Mouse (Mus musculus) forebrain, embryonic 14.5 days (tissue): Measurements from ENCODE around the gene Sh3pxd2a. TPM values are rescaled to one million over a fixed set of nuclear protein-coding genes. Genes with fewer than 3 reads are reported as not detected.

Experiments used
- ATAC-seq: fragments of 200-750 bp; cut with Nextera tagmentation; 2 replicates; pipeline ENCODE4 v1.8.0; 2017; ENCODE audit warnings: mild to moderate bottlenecking, moderate library complexity
- DNase-seq: peaks from one replicate; pipeline ENCODE4 v3.0.0-alpha.2; 2015; ENCODE audit warnings: low spot score
- H3K27ac ChIP-seq: fragments of 300-500 bp; sonication (generic); 2 replicates; pipeline ENCODE4 v1.5.1; 2014; ENCODE audit warnings: low read depth, mild to moderate bottlenecking, control low read depth, low read length, moderate library complexity
- H3K27me3 ChIP-seq: fragments of 300-500 bp; sonication (generic); replicated peaks from 2 replicates; pipeline ENCODE4 v1.6.1; 2014; ENCODE audit warnings: low read length, control low read depth, mixed read lengths; ENCODE audit not compliant: control insufficient read depth, insufficient read depth
- H3K36me3 ChIP-seq: fragments of 300-500 bp; sonication (generic); 2 replicates; pipeline ENCODE4 v1.6.1; 2014; ENCODE audit warnings: low read length, control low read depth; ENCODE audit not compliant: control insufficient read depth, insufficient read depth
- H3K4me1 ChIP-seq: fragments of 300-500 bp; sonication (generic); 2 replicates; pipeline ENCODE4 v1.6.1; 2014; ENCODE audit warnings: antibody characterized with exemption, low read length, control low read depth; ENCODE audit not compliant: control insufficient read depth, insufficient read depth
- H3K4me2 ChIP-seq: fragments of 300-500 bp; sonication (generic); 2 replicates; pipeline ENCODE4 v1.6.1; 2014; ENCODE audit warnings: mild to moderate bottlenecking, control low read depth, low read length
- H3K4me3 ChIP-seq: fragments of 300-500 bp; sonication (generic); 2 replicates; pipeline ENCODE4 v1.5.1; 2014; ENCODE audit warnings: low read depth, low read length, control low read depth
- H3K9ac ChIP-seq: fragments of 300-500 bp; sonication (generic); 2 replicates; pipeline ENCODE4 v1.6.1; 2014; ENCODE audit warnings: mild to moderate bottlenecking, low read length, control low read depth, moderate library complexity
- H3K9me3 ChIP-seq: fragments of 300-500 bp; sonication (generic); replicated peaks from 2 replicates; pipeline ENCODE4 v1.6.1; 2016; ENCODE audit warnings: low read length, control low read depth, mixed read lengths; ENCODE audit not compliant: control insufficient read depth
- WGBS: fragments of 180-500 bp; shearing (Covaris S2); extraction: QIAGEN DNeasy Blood & Tissue Kit; methylation state at CpG from one replicate; pipeline ENCODE4 v1.1.7; 2014; 5-methylcytosine and 5-hydroxymethylcytosine counted together
- polyA plus RNA-seq: library from polyadenylated mRNA; unstranded; fragments of >200 nt; fragmentation: Nextera tagmentation; extraction: Ambion mirVana; gene quantifications from 2 replicates; pipeline ENCODE4 v1.2.1, GENCODE M21; 2014

The Sh3pxd2a gene
- polyA plus RNA-seq, 1 experiment from 2014 or later: 3.4 TPM

- no peaks in the 10 kb centered on the region for H3K9me3 ChIP-seq
- H3K27ac ChIP-seq: no peak overlapping the region
- ATAC-seq: no peak
- H3K27me3 ChIP-seq: peaks cover 28% of the 10 kb centered on the region
- H3K4me1 ChIP-seq: peaks cover 2% of the 10 kb centered on the region; the same call in 1 of the 2 replicates
- no peak for DNase-seq
- H3K9ac ChIP-seq: no peak overlapping the region
- no peak overlapping the region for H3K4me2 ChIP-seq
- no peak overlapping the region for H3K4me3 ChIP-seq
- 87% methylated on average over 6 of the region's 6 CpGs for WGBS
- no peaks in the 10 kb centered on the region for H3K36me3 ChIP-seq
These were observed 118.2 kb downstream of the Sh3pxd2a start for GRCm38 (mm10) chr19:47345851-47346568.

GRCm38 (mm10) chr19:47343422-47343821, 120.8 kb downstream of the Sh3pxd2a start:
- peak overlapping the region; percentile 32 for H3K4me3 ChIP-seq

GRCm38 (mm10) chr19:47339165-47339564, 125.0 kb downstream of the Sh3pxd2a start:
- 1% methylated on average over 17 of the region's 17 CpGs for WGBS
- peaks cover 21% of the 10 kb centered on the region for H3K4me1 ChIP-seq

More at GRCm38 (mm10) chr19:47343422-47343821, 120.8 kb downstream of the Sh3pxd2a start:
- H3K4me1 ChIP-seq: peaks cover 7% of the 10 kb centered on the region; the same call in 1 of the 2 replicates
- under 1% methylated on average over 36 of the region's 39 CpGs for WGBS
- peak overlapping the region; percentile 56 for H3K4me2 ChIP-seq
- peak; percentile 41 for DNase-seq
- H3K27me3 ChIP-seq: peaks cover 28% of the 10 kb centered on the region
- H3K27ac ChIP-seq: no peak overlapping the region
- no peaks in the 10 kb centered on the region for H3K9me3 ChIP-seq
- no peaks in the 10 kb centered on the region for H3K36me3 ChIP-seq
- peak overlapping the region; percentile 48 for H3K9ac ChIP-seq
- peak; percentile 33; the same call in 1 of the 2 replicates for ATAC-seq

GRCm38 (mm10) chr19:47338396-47339164, 125.6 kb downstream of the Sh3pxd2a start:
- Histone ChIP-seq H3K4me2 (peak overlapping the region; percentile 54), H3K27ac (no peak overlapping the region), H3K4me1 (peaks cover 21% of the 10 kb centered on the region), H3K4me3 (peak overlapping the region; percentile 17; the same call in 1 of the 2 replicates), H3K9me3 (no peaks in the 10 kb centered on the region), H3K27me3 (peaks cover 17% of the 10 kb centered on the region; the same call in 1 of the 2 replicates), H3K9ac (peak overlapping the region; percentile 43), H3K36me3 (no peaks in the 10 kb centered on the region)
- 27% methylated on average over 24 of the region's 24 CpGs for WGBS
- ATAC-seq (peak; percentile 62), DNase-seq (no peak)

More at GRCm38 (mm10) chr19:47339165-47339564, 125.0 kb downstream of the Sh3pxd2a start:
- peak overlapping the region; percentile 17; the same call in 1 of the 2 replicates for H3K4me3 ChIP-seq
- peak overlapping the region; percentile 54 for H3K4me2 ChIP-seq
- H3K27ac ChIP-seq: no peak overlapping the region
- peaks cover 23% of the 10 kb centered on the region for H3K27me3 ChIP-seq
- peak overlapping the region; percentile 43; the same call in 1 of the 2 replicates for H3K9ac ChIP-seq
- no peaks in the 10 kb centered on the region for H3K9me3 ChIP-seq
- DNase-seq (peak; percentile 88), ATAC-seq (no peak)
- no peaks in the 10 kb centered on the region for H3K36me3 ChIP-seq

GRCm38 (mm10) chr19:47337743-47338142, 126.5 kb downstream of the Sh3pxd2a start:
- peak; percentile 80 for ATAC-seq
- peak overlapping the region; percentile 54 for H3K4me2 ChIP-seq
- H3K27me3 ChIP-seq: peaks cover 10% of the 10 kb centered on the region; the same call in 1 of the 2 replicates
- H3K27ac ChIP-seq: no peak overlapping the region
- peak overlapping the region; percentile 2; the same call in 1 of the 2 replicates for H3K9ac ChIP-seq
- H3K4me3 ChIP-seq: no peak overlapping the region
- H3K36me3 ChIP-seq: no peaks in the 10 kb centered on the region
- WGBS: 17% methylated on average over 12 of the region's 12 CpGs
- H3K9me3 ChIP-seq: no peaks in the 10 kb centered on the region
- H3K4me1 ChIP-seq: peaks cover 18% of the 10 kb centered on the region
- DNase-seq: peak; percentile 96

- H3K27ac ChIP-seq: no peak overlapping the region
- H3K36me3 ChIP-seq: no peaks in the 10 kb centered on the region
- no peak overlapping the region for H3K4me2 ChIP-seq
- H3K27me3 ChIP-seq: peaks cover 5% of the 10 kb centered on the region; the same call in 1 of the 2 replicates
- DNase-seq (no peak), ATAC-seq (no peak; the same call in 1 of the 2 replicates)
- H3K9me3 ChIP-seq: no peaks in the 10 kb centered on the region
- H3K4me3 ChIP-seq: no peak overlapping the region
- no peak overlapping the region for H3K9ac ChIP-seq
- WGBS: 76% methylated on average over 7 of the region's 7 CpGs
- H3K4me1 ChIP-seq: peaks cover 18% of the 10 kb centered on the region
These were observed 127.0 kb downstream of the Sh3pxd2a start for GRCm38 (mm10) chr19:47337191-47337590.

GRCm38 (mm10) chr19:47335262-47335661, 128.9 kb downstream of the Sh3pxd2a start:
- Histone ChIP-seq H3K9ac (no peak overlapping the region), H3K4me1 (peaks cover 23% of the 10 kb centered on the region), H3K27ac (no peak overlapping the region; the same call in 1 of the 2 replicates)

GRCm38 (mm10) chr19:47334713-47335112, 129.5 kb downstream of the Sh3pxd2a start:
- ATAC-seq: no peak
- H3K36me3 ChIP-seq: no peaks in the 10 kb centered on the region

More at GRCm38 (mm10) chr19:47335262-47335661, 128.9 kb downstream of the Sh3pxd2a start:
- 66% methylated on average over 6 of the region's 6 CpGs for WGBS
- no peaks in the 10 kb centered on the region for H3K27me3 ChIP-seq
- H3K36me3 ChIP-seq: no peaks in the 10 kb centered on the region
- H3K4me2 ChIP-seq: no peak overlapping the region
- no peak for DNase-seq
- H3K4me3 ChIP-seq: no peak overlapping the region
- ATAC-seq: no peak
- no peaks in the 10 kb centered on the region for H3K9me3 ChIP-seq

More at GRCm38 (mm10) chr19:47334713-47335112, 129.5 kb downstream of the Sh3pxd2a start:
- Histone ChIP-seq H3K4me2 (no peak overlapping the region), H3K9ac (no peak overlapping the region; the same call in 1 of the 2 replicates), H3K27ac (no peak overlapping the region), H3K9me3 (no peaks in the 10 kb centered on the region), H3K4me1 (peaks cover 23% of the 10 kb centered on the region), H3K27me3 (no peaks in the 10 kb centered on the region), H3K4me3 (no peak overlapping the region)
- peak; percentile 40 for DNase-seq
- 35% methylated on average over 17 of the region's 17 CpGs for WGBS
